Mouse (Mus musculus) brain, embryonic 14.5 days (tissue): Measurements from ENCODE around the gene Plxna1.

Experiments used
- CTCF ChIP-seq: fragments of 200-500 bp; IDR thresholded peaks from 2 replicates; pipeline ENCODE4 v1.5.1; 2012; ENCODE audit warnings: inconsistent platforms, mild to moderate bottlenecking, moderate library complexity, borderline replicate concordance; ENCODE audit not compliant: insufficient read depth, insufficient read length; ENCODE audit errors: extremely low read depth
- POLR2A ChIP-seq: fragments of 200-500 bp; IDR thresholded peaks from 2 replicates; pipeline ENCODE4 v1.6.1; 2012; ENCODE audit warnings: mild to moderate bottlenecking, inconsistent platforms, borderline replicate concordance; ENCODE audit not compliant: poor library complexity, insufficient read depth, insufficient read length, severe bottlenecking; ENCODE audit errors: extremely low read depth

DNA sequence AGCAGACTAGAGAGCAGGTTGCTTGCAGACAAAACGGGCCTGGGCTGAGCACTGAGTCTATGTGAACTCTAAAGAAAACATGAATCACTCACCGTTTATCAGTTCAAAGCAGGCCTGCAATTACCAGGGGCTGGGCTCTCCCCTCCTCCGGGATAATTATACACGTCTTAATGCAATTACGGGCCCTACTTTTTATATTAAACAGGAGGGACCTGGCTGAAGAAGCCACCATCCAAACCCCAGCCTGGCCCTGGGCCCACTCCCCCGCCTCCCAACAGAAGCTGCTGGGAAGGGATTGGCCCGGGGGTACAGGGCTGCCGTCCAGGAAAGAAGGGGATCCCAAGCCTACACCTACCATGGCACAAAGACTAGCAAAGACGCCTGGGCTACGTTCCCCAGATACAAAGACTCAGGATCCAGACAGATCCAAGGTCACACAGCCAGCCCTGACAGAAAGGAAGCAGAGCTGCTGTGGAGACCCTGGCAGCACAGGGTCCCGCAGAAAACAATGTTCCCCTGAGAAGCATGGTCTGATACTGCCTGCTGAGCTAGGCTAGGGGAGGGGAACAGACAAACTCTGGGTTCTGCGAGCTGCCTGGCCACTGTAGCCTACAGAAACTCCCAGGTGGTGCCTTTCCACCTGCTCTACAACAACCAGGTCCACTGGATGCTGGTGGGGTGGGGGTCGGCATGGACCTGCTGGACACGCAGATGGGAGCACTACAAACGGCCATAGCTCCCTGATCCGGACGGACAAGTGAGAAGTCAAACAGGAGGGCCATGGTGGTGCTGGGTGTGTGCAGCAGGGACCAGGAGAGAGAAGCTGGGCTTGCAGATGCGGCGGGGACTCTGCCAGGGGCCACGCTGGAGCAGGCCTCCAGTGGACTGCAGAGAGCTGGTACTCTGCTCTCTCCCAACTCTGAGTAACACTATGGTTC, 2.4 kb downstream of the Plxna1 start:
- TF ChIP-seq POLR2A = no peak
- no peak for TF ChIP-seq CTCF
